Mouse (Mus musculus) forebrain, embryonic 14.5 days (tissue): ENCODE data around the gene Ddx19b. TPM values are rescaled to one million over a fixed set of nuclear protein-coding genes. Genes with fewer than 3 reads are reported as not detected.
A peak's percentile ranks its signal among the peaks of the same experiment; 100 is the strongest.
"Not testable (repeated sequence)": the region's sequence is repeated elsewhere in the genome, so short reads cannot be mapped to it uniquely, and the experiment has no call there.

Source experiments
- ATAC-seq: fragments of 200-750 bp; cut with Nextera tagmentation; 2 replicates; pipeline ENCODE4 v1.8.0; 2017; ENCODE audit warnings: mild to moderate bottlenecking, moderate library complexity
- DNase-seq: peaks from one replicate; pipeline ENCODE4 v3.0.0-alpha.2; 2015; ENCODE audit warnings: low spot score
- H3K27ac ChIP-seq: fragments of 300-500 bp; sonication (generic); 2 replicates; pipeline ENCODE4 v1.5.1; 2014; ENCODE audit warnings: low read depth, mild to moderate bottlenecking, control low read depth, low read length, moderate library complexity
- H3K27me3 ChIP-seq: fragments of 300-500 bp; sonication (generic); replicated peaks from 2 replicates; pipeline ENCODE4 v1.6.1; 2014; ENCODE audit warnings: low read length, control low read depth, mixed read lengths; ENCODE audit not compliant: control insufficient read depth, insufficient read depth
- H3K36me3 ChIP-seq: fragments of 300-500 bp; sonication (generic); 2 replicates; pipeline ENCODE4 v1.6.1; 2014; ENCODE audit warnings: low read length, control low read depth; ENCODE audit not compliant: control insufficient read depth, insufficient read depth
- H3K4me1 ChIP-seq: fragments of 300-500 bp; sonication (generic); 2 replicates; pipeline ENCODE4 v1.6.1; 2014; ENCODE audit warnings: antibody characterized with exemption, low read length, control low read depth; ENCODE audit not compliant: control insufficient read depth, insufficient read depth
- H3K4me2 ChIP-seq: fragments of 300-500 bp; sonication (generic); 2 replicates; pipeline ENCODE4 v1.6.1; 2014; ENCODE audit warnings: mild to moderate bottlenecking, control low read depth, low read length
- H3K4me3 ChIP-seq: fragments of 300-500 bp; sonication (generic); 2 replicates; pipeline ENCODE4 v1.5.1; 2014; ENCODE audit warnings: low read depth, low read length, control low read depth
- H3K9ac ChIP-seq: fragments of 300-500 bp; sonication (generic); 2 replicates; pipeline ENCODE4 v1.6.1; 2014; ENCODE audit warnings: mild to moderate bottlenecking, low read length, control low read depth, moderate library complexity
- H3K9me3 ChIP-seq: fragments of 300-500 bp; sonication (generic); replicated peaks from 2 replicates; pipeline ENCODE4 v1.6.1; 2016; ENCODE audit warnings: low read length, control low read depth, mixed read lengths; ENCODE audit not compliant: control insufficient read depth
- WGBS: fragments of 180-500 bp; shearing (Covaris S2); extraction: QIAGEN DNeasy Blood & Tissue Kit; methylation state at CpG from one replicate; pipeline ENCODE4 v1.1.7; 2014; 5-methylcytosine and 5-hydroxymethylcytosine counted together
- polyA plus RNA-seq: library from polyadenylated mRNA; unstranded; fragments of >200 nt; fragmentation: Nextera tagmentation; extraction: Ambion mirVana; gene quantifications from 2 replicates; pipeline ENCODE4 v1.2.1, GENCODE M21; 2014

Ddx19b gene
- polyA plus RNA-seq, 1 experiment from 2014 or later = 7.2 TPM

DNA sequence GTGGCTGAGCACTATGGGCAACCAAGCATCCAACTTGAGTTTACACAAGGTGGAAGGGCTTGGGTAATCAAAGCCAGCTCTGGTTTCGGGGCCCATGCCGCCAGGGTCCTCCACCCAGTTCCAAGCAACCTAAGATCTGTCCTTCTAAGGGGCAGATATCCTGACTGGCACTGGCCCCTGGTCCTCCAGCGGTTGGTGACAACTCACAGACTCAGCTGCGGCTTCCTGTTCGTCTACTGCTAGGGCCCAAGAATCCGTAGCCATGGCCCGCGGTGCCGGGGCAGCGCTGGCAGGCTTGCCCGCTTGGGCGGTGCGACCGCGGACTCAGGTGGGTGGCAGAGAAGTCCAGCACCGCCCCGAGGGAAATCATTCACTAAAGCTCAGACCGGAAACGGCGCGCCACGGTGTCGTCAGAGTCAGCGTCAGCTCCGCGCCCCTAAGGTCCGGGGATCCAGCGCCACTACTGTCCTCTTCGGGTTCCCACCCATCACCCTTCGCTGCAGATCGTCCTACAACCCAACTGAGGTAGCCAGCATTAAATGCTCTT is 4.1 kb downstream of the Ddx19b start:
- peak; percentile 96 for ATAC-seq
- peak; percentile 85 for DNase-seq
- under 1% methylated on average over 31 of the region's 31 CpGs for WGBS

DNA sequence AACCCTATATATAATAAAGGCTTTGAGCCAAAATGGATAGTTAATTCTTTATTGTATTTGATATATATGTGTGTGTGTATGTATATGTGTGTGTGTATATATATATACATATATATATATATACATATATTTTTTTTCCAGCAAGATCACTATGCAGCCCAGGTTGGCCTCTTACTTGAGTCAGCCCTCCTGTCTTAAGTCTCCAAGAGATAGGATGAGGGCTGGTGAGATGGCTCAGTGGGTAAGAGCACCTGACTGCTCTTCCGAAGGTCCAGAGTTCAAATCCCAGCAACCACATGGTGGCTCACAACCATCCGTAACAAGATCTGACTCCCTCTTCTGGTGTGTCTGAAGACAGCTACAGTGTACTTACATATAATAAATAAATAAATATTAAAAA is 4.9 kb downstream of the Ddx19b start:
- DNase-seq, H3K27ac ChIP-seq, H3K4me2 ChIP-seq, H3K4me3 ChIP-seq, H3K9me3 ChIP-seq, H3K9ac ChIP-seq, ATAC-seq, H3K27me3 ChIP-seq, H3K4me1 ChIP-seq, H3K36me3 ChIP-seq: not testable (repeated sequence)
- 94% methylated on average over 1 of the region's 2 CpGs for WGBS

More for the DNA sequence above, 4.1 kb downstream of the Ddx19b start:
- no peaks in the 10 kb centered on the region for H3K9me3 ChIP-seq
- H3K4me1 ChIP-seq = peaks cover 5% of the 10 kb centered on the region
- no peaks in the 10 kb centered on the region for H3K27me3 ChIP-seq
- no peaks in the 10 kb centered on the region for H3K36me3 ChIP-seq
- H3K27ac ChIP-seq = peak overlapping the region; percentile 21; the same call in 1 of the 2 replicates
- peak overlapping the region; percentile 84 for H3K9ac ChIP-seq
- H3K4me3 ChIP-seq = peak overlapping the region; percentile 76
- H3K4me2 ChIP-seq = peak overlapping the region; percentile 86

DNA sequence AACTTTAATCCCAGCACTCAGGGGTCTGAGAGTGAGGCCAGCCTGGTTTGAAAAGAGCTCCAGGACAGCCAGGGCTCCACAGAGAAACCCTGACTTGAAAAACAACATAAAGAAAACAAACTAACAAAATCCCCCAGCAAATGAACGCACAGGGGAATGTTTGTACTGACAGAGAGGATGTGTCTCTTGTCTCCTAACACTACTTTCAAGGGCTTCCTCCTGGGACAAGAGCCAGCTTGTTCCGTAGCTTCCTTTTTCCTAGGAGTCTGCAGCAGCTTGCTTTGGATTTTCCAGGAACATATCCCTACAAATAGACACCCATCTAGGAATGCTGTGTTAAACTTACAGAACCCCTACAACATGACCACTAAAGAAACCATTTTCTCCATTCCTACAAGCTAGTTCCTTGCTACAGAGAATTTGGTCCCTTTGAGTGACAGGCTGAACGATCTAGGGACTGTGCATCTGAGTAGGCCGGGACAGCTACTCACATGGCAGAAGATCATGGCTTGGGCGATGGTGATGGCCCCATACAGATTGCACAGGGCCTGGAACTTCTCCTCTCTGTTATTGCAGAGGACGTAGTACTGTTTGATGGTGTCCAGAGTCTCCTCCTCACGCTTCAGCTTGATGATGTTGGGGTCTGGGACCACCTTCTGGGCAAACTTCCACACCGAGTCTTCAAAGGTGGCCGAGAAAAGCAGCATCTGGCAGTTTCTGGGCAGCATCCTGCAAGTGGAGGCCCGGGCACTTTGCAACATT is 21.1 kb downstream of the Ddx19b start:
- DNase-seq, H3K4me2 ChIP-seq, H3K9ac ChIP-seq, H3K4me3 ChIP-seq, H3K27me3 ChIP-seq, H3K9me3 ChIP-seq, H3K4me1 ChIP-seq, ATAC-seq, H3K27ac ChIP-seq: not testable (repeated sequence)
- peaks cover 58% of the 10 kb centered on the region for H3K36me3 ChIP-seq
- 89% methylated on average over 9 of the region's 10 CpGs for WGBS

DNA sequence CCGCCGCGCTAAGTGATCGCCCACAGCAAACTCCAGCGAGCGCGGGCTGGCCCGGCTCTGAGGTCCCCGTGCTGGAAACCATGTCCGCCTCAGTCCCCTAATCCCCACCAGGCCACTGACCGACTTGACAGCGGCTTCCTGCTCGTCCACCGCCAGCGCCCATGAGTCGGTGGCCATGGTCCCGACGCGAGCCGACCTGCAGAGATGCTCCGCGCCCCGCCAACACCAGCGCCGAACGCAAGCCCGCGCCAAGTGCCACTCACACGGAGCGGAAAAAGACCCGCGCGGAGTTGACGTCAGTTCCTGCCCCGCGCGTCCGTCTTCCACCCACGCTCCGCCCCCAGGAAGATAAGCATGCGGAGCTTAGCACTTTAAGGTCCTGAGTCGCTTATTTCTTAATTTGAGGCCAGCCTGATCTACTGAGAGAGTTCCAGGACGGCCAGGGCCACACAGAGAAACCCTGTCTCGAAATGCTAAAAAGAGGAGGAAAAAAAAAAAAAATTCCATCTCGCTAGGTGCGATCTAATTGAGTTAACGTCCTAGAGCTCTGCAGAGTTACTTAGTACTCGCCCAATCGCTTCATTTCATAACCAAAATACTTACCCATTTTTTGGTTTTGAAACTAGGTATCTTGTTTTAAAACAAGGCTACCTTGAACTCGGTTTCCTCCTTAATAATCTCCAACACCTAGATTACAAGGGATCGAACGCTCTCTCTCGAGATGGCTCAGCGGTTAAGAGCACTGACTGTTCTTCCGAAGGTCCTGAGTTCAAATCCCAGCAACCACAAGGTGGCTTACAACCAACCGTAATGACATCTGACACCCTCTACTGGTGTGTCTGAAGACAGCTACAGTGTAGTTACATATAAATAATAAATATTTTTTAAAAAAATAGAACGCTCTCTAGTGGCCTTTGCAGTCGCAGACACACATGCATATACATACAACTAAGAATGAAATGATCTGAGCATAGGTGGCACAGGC is 33.7 kb downstream of the Ddx19b start, which contains the start of gene Ddx19a:
Gene Ddx19a (minus strand): TSS at position 254 of the 985 bp plus-strand sequence.
- Histone ChIP-seq H3K4me1 (peaks cover 5% of the 10 kb centered on the region; the same call in 1 of the 2 replicates), H3K4me3 (peak within 1 kb of the TSS; percentile 83), H3K36me3 (peaks cover 13% of the 10 kb centered on the region), H3K9me3 (no peaks in the 10 kb centered on the region), H3K9ac (peak within 1 kb of the TSS; percentile 75), H3K27ac (peak within 1 kb of the TSS; percentile 78), H3K27me3 (no peaks in the 10 kb centered on the region), H3K4me2 (peak within 1 kb of the TSS; percentile 92)
- peak; percentile 98 for ATAC-seq
- peak; percentile 95 for DNase-seq
- 3% methylated on average over 56 of the region's 58 CpGs for WGBS

DNA sequence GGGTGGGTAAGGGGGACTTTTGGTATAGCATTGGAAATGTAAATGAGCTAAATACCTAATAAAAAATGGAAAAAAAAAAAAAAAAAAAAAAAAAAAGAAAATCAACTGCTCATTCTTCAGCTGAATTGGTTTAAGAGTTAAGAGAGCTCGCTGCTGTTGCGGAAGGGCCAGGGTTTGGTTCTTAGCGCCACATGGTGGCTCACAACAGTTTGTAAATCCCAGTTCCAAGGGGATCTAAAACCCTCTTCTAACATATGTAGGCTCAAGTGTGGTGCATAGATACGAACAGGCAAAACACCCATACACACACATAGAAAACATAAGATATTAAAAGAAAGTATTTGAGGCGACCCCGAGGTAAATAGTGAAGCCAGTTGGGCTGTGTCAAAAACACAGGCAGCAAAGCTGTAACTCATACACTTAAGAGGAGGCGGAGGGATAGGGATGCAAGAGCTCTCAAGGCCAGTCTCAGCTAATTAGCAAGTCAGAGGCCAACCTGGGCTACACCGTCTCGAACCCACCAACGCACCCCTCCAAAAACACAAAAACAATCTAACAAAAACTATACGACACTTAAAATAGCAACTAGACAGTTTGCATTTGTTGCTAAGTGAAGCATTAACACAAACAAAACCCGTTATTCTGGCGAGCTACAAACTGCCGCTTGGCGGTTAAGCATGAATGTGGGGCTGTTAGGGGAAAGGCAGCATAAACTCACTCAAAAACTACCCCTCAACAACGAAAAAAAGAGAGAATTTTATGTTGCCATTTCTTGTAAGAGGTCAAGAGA is 34.7 kb downstream of the Ddx19b start:
- peak; percentile 1 for DNase-seq
- no peak for ATAC-seq
- peaks cover 5% of the 10 kb centered on the region; the same call in 1 of the 2 replicates for H3K4me1 ChIP-seq

DNA sequence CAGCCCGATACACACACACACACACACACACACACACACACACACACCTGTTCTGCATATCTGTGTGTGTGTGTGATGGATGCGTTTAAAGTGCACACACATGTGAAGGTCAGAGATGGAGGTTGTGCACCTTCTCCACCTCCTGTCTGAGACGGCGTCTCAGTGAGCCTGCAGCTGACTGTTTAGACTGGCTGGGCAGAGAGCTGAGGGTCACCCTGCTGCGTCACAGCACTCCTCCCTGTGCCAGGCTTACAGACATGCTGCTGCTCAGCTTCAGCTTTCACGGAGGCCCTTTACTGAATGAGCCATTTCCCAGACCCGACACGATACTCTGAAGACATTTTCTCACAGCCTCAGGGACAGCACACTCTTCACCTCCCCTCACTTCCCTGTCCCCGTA is 41.5 kb downstream of the Ddx19b start:
- WGBS = 91% methylated on average over 9 of the region's 9 CpGs
- Histone ChIP-seq H3K4me1 (no peaks in the 10 kb centered on the region), H3K4me3 (no peak overlapping the region), H3K36me3 (peaks cover 81% of the 10 kb centered on the region), H3K9me3 (no peaks in the 10 kb centered on the region), H3K27ac (no peak overlapping the region), H3K27me3 (no peaks in the 10 kb centered on the region), H3K4me2 (no peak overlapping the region), H3K9ac (no peak overlapping the region)
- ATAC-seq (no peak), DNase-seq (no peak)

More for the DNA sequence above, 34.7 kb downstream of the Ddx19b start:
- 36% methylated on average over 16 of the region's 16 CpGs for WGBS
- Histone ChIP-seq H3K4me3 (peak overlapping the region; percentile 83), H3K9ac (peak overlapping the region; percentile 75), H3K9me3 (no peaks in the 10 kb centered on the region), H3K27me3 (no peaks in the 10 kb centered on the region), H3K27ac (peak overlapping the region; percentile 78), H3K4me2 (peak overlapping the region; percentile 92), H3K36me3 (peaks cover 18% of the 10 kb centered on the region)

DNA sequence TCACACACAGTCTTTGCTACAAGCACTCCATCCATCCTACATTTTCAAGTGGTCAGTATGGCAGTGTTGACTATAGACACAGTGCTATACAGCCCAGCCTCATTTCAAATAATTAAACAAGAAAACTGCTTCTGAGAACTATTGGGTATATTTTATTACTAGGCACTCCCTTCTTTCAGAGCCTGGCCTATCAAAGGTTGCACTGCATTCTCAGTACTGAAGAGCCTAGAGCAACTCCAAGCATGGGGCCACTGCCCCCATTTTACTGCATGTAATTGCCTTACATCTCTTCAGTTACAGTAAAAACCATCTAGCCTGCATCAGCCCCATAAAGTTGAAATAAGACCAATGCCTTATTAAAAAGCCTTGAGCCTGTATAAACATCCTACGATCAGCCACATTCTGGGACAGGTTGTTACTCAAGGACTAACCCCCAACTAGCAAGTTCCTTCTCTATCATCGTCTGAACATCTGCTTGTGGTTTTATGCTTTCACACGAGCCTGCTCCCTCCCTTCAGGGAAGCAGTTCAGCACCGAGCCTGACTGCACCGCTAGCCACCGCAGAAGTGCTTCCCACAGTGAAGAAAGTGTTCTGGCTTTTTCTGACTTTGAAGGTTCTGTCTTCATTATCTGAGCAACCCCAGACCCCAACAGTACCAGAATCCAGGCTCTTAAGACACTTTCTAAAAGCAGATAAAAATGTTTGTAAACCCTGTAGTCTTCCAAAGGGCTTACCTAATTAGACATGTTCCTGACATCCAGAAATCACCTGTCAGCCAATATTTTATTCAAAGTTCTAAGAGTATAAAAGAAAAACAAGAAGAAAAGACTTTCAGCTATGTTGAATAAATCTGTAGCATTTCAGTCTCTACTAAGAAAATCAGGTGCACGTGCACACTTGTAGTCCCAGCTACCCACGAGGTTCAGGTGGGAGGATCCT is 43.5 kb downstream of the Ddx19b start:
- DNase-seq (no peak), ATAC-seq (no peak)
- no peaks in the 10 kb centered on the region for H3K9me3 ChIP-seq
- H3K9ac ChIP-seq = no peak overlapping the region
- H3K36me3 ChIP-seq = peaks cover 92% of the 10 kb centered on the region
- no peak overlapping the region for H3K27ac ChIP-seq
- H3K4me3 ChIP-seq = no peak overlapping the region
- no peak overlapping the region for H3K4me2 ChIP-seq
- no peaks in the 10 kb centered on the region for H3K4me1 ChIP-seq
- H3K27me3 ChIP-seq = no peaks in the 10 kb centered on the region
- 92% methylated on average over 8 of the region's 8 CpGs for WGBS
